Mouse (Mus musculus) bone marrow, adult 2 months (tissue): ENCODE measurements around the gene Ttc13.

Experiments used
- CTCF ChIP-seq: fragments of 200-500 bp; IDR thresholded peaks from 2 replicates; pipeline ENCODE4 v1.5.1; 2011; ENCODE audit warnings: low read length, control low read depth; ENCODE audit not compliant: control insufficient read depth, insufficient read depth
- POLR2A ChIP-seq: fragments of 200-500 bp; IDR thresholded peaks from 2 replicates; pipeline ENCODE4 v1.6.1; 2011; ENCODE audit warnings: low read depth, mild to moderate bottlenecking, control low read depth, low read length, borderline replicate concordance; ENCODE audit not compliant: control insufficient read depth

DNA sequence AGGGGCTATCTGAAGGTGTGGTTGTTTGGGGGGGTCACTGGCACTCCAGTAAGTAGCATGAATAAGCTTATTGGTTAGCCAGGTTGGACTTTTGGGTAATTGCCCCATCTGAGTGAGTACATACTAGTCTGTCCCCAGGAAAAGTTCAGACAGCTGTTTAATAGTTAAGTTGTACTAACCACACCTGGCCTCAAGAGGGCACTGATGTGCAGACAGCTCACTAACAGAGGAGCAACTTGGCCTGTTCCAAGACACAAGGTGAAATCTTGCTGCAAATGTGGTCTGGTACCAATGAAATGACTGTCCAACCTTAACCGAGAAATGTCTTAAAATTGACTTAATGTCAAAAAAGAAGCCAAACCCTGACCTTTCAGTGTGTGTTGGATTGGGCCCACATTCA is 17.5 kb upstream of the Ttc13 start:
- TF ChIP-seq CTCF (peak; percentile 52), POLR2A (no peak)
